Mouse (Mus musculus) cerebellum, postnatal 4 days (tissue): ENCODE data around the gene Ogg1.

Experiments
- DNase-seq, 2 experiments: peaks; one replicate each; pipeline ENCODE4 v3.0.0; 2022; ENCODE audit warnings: low spot score in 2 of 2, mixed read lengths in 1 of 2

Gene Ogg1

DNA sequence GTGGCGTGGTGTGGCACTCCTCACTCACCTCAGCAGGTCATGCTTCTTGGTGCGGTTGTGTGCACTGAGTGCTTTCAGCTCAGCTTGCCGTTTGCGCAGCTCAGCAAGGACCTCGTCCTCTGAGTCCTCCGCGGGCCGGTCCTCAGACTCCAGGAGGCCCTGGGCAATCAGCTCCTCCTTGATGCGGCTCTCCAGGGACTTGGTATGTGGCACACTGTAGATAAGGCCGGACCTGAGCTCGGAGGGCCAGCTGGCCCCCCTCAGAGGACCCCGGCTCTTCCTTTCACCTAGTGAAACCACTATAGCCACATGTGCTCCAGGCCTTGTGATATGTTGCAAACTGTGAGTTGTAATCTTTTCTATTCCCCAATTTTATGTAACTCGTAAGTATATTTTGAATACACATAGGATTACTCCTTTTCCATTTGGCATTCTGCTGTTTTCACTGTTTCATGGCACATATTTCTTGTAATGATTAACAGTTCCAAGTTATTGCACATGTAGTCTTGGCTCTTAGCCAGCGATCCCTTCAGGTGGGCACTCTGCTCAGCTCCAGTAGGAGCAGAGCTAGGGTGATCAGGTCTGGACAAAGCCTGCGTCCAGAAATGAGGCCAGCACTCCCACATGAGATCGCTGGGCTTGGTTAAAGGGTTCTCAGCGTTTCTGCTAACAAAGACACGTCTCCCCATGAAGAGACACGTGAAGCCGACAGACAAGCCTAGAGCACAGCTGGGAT is 43.6 kb downstream of the Ogg1 start:
- DNase-seq: no peak

DNA sequence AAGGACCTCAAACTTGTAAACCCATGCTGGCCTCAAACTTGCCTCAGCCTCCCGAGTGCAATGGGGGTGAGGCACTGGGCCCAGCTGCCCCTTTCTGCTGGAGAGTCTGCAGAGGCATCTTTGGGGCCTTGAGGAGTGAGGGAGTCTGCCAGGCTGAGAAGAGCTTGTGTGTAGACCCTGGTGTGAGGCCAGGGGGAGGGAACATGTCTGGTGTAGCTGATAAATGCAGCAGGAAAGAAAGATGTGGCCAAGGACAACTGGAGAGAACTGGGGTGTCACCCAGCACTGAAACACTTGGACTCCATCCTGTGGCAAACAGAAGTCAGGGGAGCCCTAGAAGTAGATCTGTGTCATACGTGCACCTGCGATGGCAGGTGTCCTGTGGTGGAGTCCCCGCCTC is 46.7 kb downstream of the Ogg1 start:
- no peak for DNase-seq

- no peak for DNase-seq
These were observed 50.4 kb downstream of the Ogg1 start for GRCm38 (mm10) chr6:113377172-113377495.

GRCm38 (mm10) chr6:113377496-113378385 is 51.0 kb downstream of the Ogg1 start, which contains the start of the genes Tada3 and Arpc4:
TSS of gene Tada3 (minus strand) at chr6:113377883.
TSS of gene Arpc4 (plus strand) at chr6:113378115.
- peak; percentile 81 to 87 for DNase-seq

GRCm38 (mm10) chr6:113379246-113379645 is 52.5 kb downstream of the Ogg1 start:
- no peak for DNase-seq

DNA sequence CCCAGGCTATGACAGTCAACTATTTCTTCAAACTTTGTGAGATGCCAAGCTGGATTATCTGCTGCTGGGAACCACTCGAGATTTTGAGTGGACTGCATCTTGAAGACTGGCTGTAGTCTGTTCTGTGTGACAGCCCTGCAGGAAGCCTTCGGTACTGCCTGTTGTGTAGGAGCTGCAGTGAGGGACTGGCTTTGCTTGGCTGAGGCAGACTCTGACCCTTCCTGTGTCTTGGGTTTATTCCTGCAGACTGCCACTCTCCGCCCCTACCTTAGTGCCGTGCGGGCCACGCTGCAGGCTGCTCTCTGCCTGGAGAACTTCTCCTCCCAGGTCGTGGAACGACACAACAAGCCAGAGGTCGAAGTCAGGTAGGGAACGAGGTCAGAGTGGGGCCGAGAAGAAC is 53.7 kb downstream of the Ogg1 start:
- DNase-seq: no peak

DNA sequence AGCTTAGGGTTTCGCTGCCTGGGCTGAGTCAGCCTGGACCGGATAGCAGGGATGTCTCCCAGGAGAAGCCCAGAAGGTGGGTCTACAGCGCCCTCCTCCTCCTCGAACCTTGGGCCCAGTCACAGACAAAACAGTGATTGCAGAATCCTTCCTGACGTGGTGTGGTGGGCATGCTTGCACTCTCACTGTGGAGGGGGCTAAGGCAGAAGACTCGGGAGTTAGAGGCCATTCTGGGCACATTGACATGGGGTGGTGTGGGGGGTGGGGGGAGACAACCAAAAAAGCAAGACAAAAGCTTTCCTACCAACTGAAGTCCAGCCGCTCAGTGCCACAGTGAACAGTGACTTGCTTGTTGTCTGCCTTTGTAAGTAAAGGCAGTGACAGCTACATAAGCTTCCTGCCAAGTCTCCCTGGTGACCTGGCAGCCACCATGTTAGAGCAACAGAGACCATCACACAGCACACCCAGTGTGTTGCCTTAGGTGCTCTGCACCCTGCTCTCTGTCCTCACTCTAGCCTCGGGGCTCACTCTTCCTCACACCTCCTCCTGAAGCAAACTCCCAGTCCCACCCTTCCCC is 57.7 kb downstream of the Ogg1 start:
- DNase-seq: peak in 1 of 2 experiments; percentile 16
